Mouse (Mus musculus): ENCODE measurements around the gene Cdc37l1. TPM values are rescaled to one million over a fixed set of nuclear protein-coding genes. Genes with fewer than 3 reads are reported as not detected.

The Cdc37l1 gene
- total and polyA plus RNA-seq, 2 experiments from 2014 or later, result 36.2 to 61.8 TPM

GRCm38 (mm10) chr19:29014466-29015055 is 24.4 kb downstream of the Cdc37l1 start:
- Histone ChIP-seq H3K9ac (replicated peaks; ENCODE audit: low read length) (no peak overlapping the region), H3K4me2 (ENCODE audit: low read depth, low read length) (no peak overlapping the region), H3K27ac (no peak overlapping the region), H3K4me1 (ENCODE audit: insufficient read depth, low read length) (no peaks in the 10 kb centered on the region), H3K4me3 (ENCODE audit: low read length) (no peak overlapping the region), H3K36me3 (ENCODE audit: insufficient read depth, low read length) (peaks cover 36% of the 10 kb centered on the region), H3K27me3 (ENCODE audit: insufficient read depth, low read length) (no peaks in the 10 kb centered on the region), H3K9me3 (ENCODE audit: low read length) (no peaks in the 10 kb centered on the region)
- ATAC-seq (no peak), DNase-seq (ENCODE audit: low spot score) (no peak)
- no peak for TF ChIP-seq CTCF (IDR thresholded peaks at IDR 0.05; ENCODE audit: low read depth)
- WGBS, result 86% methylated on average over 5 of the region's 5 CpGs

GRCm38 (mm10) chr19:29015410-29016203 is 25.5 kb downstream of the Cdc37l1 start:
- Histone ChIP-seq H3K4me1 (ENCODE audit: insufficient read depth, low read length) (no peaks in the 10 kb centered on the region), H3K9ac (replicated peaks; ENCODE audit: low read length) (no peak overlapping the region), H3K4me3 (ENCODE audit: low read length) (no peak overlapping the region), H3K36me3 (ENCODE audit: insufficient read depth, low read length) (peaks cover 46% of the 10 kb centered on the region), H3K9me3 (ENCODE audit: low read length) (no peaks in the 10 kb centered on the region), H3K4me2 (ENCODE audit: low read depth, low read length) (no peak overlapping the region), H3K27ac (no peak overlapping the region), H3K27me3 (ENCODE audit: insufficient read depth, low read length) (no peaks in the 10 kb centered on the region)
- WGBS, result 88% methylated on average over 8 of the region's 8 CpGs
- DNase-seq (ENCODE audit: low spot score) (no peak), ATAC-seq (no peak)
- no peak for TF ChIP-seq CTCF (IDR thresholded peaks at IDR 0.05; ENCODE audit: low read depth)

- H3K9ac ChIP-seq (replicated peaks; ENCODE audit: low read length), result no peak overlapping the region
- no peak overlapping the region for H3K27ac ChIP-seq
- no peaks in the 10 kb centered on the region for H3K9me3 ChIP-seq (ENCODE audit: low read length)
- H3K36me3 ChIP-seq (ENCODE audit: insufficient read depth, low read length), result peaks cover 47% of the 10 kb centered on the region
- DNase-seq (ENCODE audit: low spot score), result no peak
- 89% methylated on average over 5 of the region's 5 CpGs for WGBS
- no peaks in the 10 kb centered on the region for H3K4me1 ChIP-seq (ENCODE audit: insufficient read depth, low read length)
- no peak for TF ChIP-seq CTCF (IDR thresholded peaks at IDR 0.05; ENCODE audit: low read depth)
- no peak for ATAC-seq
- H3K4me2 ChIP-seq (ENCODE audit: low read depth, low read length), result no peak overlapping the region
- H3K27me3 ChIP-seq (ENCODE audit: insufficient read depth, low read length), result no peaks in the 10 kb centered on the region
- H3K4me3 ChIP-seq (ENCODE audit: low read length), result no peak overlapping the region
Observed at GRCm38 (mm10) chr19:29016204-29016765, 26.1 kb downstream of the Cdc37l1 start.

DNA sequence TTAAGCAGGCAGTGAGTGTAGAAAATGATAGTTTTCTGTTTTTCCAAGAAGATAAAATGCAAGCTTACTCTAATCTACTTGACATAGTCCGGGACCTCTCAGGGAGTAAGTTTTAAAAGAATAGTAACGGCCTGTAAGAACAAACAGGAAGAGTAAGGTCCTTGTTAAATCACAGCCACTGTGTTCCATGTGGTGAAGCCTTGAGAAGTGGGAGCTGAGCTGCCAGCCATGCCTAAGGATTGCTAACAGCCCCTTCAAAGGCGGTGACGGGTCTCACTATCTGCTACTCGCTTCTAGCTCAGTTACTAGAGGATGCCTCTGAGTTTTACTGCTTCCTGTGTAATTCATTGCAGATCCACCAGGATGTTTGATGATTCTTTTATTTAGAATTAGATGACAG is 26.6 kb downstream of the Cdc37l1 start:
- Histone ChIP-seq H3K9me3 (ENCODE audit: low read length) (no peaks in the 10 kb centered on the region), H3K36me3 (ENCODE audit: insufficient read depth, low read length) (peaks cover 44% of the 10 kb centered on the region), H3K9ac (replicated peaks; ENCODE audit: low read length) (no peak overlapping the region), H3K27ac (no peak overlapping the region), H3K4me2 (ENCODE audit: low read depth, low read length) (no peak overlapping the region), H3K4me1 (ENCODE audit: insufficient read depth, low read length) (no peaks in the 10 kb centered on the region), H3K4me3 (ENCODE audit: low read length) (no peak overlapping the region), H3K27me3 (ENCODE audit: insufficient read depth, low read length) (no peaks in the 10 kb centered on the region)
- TF ChIP-seq CTCF (IDR thresholded peaks at IDR 0.05; ENCODE audit: low read depth), result no peak
- no peak for ATAC-seq
- no peak for DNase-seq (ENCODE audit: low spot score)
- WGBS, result 91% methylated on average over 5 of the region's 5 CpGs

- DNase-seq (ENCODE audit: low spot score) (no peak), ATAC-seq (no peak)
Observed at GRCm38 (mm10) chr19:29019647-29020046, 29.5 kb downstream of the Cdc37l1 start.

GRCm38 (mm10) chr19:29021754-29022345 is 31.7 kb downstream of the Cdc37l1 start:
- Histone ChIP-seq H3K4me1 (ENCODE audit: insufficient read depth, low read length) (no peaks in the 10 kb centered on the region), H3K36me3 (ENCODE audit: insufficient read depth, low read length) (peaks cover 40% of the 10 kb centered on the region; the same call in 1 of the 2 replicates), H3K27ac (no peak overlapping the region), H3K9me3 (ENCODE audit: low read length) (no peaks in the 10 kb centered on the region), H3K27me3 (ENCODE audit: insufficient read depth, low read length) (no peaks in the 10 kb centered on the region), H3K4me3 (ENCODE audit: low read length) (no peak overlapping the region), H3K4me2 (ENCODE audit: low read depth, low read length) (no peak overlapping the region), H3K9ac (replicated peaks; ENCODE audit: low read length) (no peak overlapping the region)
- 91% methylated on average over 7 of the region's 7 CpGs for WGBS
- no peak for ATAC-seq
- DNase-seq (ENCODE audit: low spot score), result no peak
- no peak for TF ChIP-seq CTCF (IDR thresholded peaks at IDR 0.05; ENCODE audit: low read depth)

More at GRCm38 (mm10) chr19:29019647-29020046, 29.5 kb downstream of the Cdc37l1 start:
- 92% methylated on average over 3 of the region's 3 CpGs for WGBS
- Histone ChIP-seq H3K9me3 (ENCODE audit: low read length) (no peaks in the 10 kb centered on the region), H3K27me3 (ENCODE audit: insufficient read depth, low read length) (no peaks in the 10 kb centered on the region), H3K4me3 (ENCODE audit: low read length) (no peak overlapping the region), H3K27ac (no peak overlapping the region), H3K9ac (replicated peaks; ENCODE audit: low read length) (no peak overlapping the region), H3K4me1 (ENCODE audit: insufficient read depth, low read length) (no peaks in the 10 kb centered on the region), H3K4me2 (ENCODE audit: low read depth, low read length) (no peak overlapping the region), H3K36me3 (ENCODE audit: insufficient read depth, low read length) (peaks cover 45% of the 10 kb centered on the region)
- TF ChIP-seq CTCF (IDR thresholded peaks at IDR 0.05; ENCODE audit: low read depth), result peak; percentile 39

Data from hindbrain, postnatal 0 days (tissue).